Mouse (Mus musculus): ENCODE data around the gene Hhat. TPM values are rescaled to one million over a fixed set of nuclear protein-coding genes. Genes with fewer than 3 reads are reported as not detected.

The Hhat gene
- polyA plus RNA-seq, 1 experiment from 2014 or later = 8.0 TPM

DNA sequence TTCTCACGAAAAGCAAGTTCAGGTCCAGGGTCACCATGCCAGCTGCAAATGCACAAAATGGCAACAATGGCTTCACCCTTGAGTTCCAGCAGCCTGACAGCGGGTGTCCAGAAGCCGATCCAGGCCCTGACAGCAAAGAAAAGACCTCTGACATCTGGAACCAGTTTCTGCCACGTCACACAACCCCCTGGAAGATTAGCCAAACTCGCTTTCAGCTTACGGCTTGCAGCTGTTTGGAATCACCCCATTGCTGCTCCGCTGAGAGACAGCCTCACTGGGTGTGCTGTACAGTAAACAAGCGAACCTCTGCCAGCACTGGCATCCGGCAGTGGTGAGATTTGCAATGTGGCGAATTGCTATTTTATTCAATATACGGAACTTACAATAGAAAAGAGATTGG lies 18.8 kb upstream of the Hhat start:
- WGBS = 74% methylated on average over 11 of the region's 11 CpGs
- no peak overlapping the region for H3K4me3 ChIP-seq (ENCODE audit: low read depth, low read length)
- no peaks in the 10 kb centered on the region for H3K9me3 ChIP-seq (ENCODE audit: control insufficient read depth, low read length)
- no peaks in the 10 kb centered on the region; the same call in 1 of the 2 replicates for H3K27me3 ChIP-seq (ENCODE audit: control insufficient read depth, insufficient read depth, low read length)
- no peak overlapping the region for H3K9ac ChIP-seq (ENCODE audit: low read depth, low read length)
- H3K36me3 ChIP-seq (ENCODE audit: control insufficient read depth, insufficient read depth, low read length) = no peaks in the 10 kb centered on the region
- ATAC-seq (ENCODE audit: low FRiP score) (no peak), DNase-seq (ENCODE audit: low spot score) (no peak)
- no peaks in the 10 kb centered on the region for H3K4me1 ChIP-seq (replicated peaks; ENCODE audit: control insufficient read depth, insufficient read depth, low read length)
- H3K4me2 ChIP-seq (replicated peaks; ENCODE audit: low read depth, low read length) = no peak overlapping the region
- no peak overlapping the region for H3K27ac ChIP-seq (ENCODE audit: low read depth, low read length)

- Histone ChIP-seq H3K9ac (ENCODE audit: low read depth, low read length) (no peak overlapping the region), H3K9me3 (ENCODE audit: control insufficient read depth, low read length) (no peaks in the 10 kb centered on the region), H3K36me3 (ENCODE audit: control insufficient read depth, insufficient read depth, low read length) (no peaks in the 10 kb centered on the region), H3K27ac (ENCODE audit: low read depth, low read length) (0 out of 2 replicates have a peak overlapping the region, but pooled peaks have one; percentile 42), H3K27me3 (ENCODE audit: control insufficient read depth, insufficient read depth, low read length) (no peaks in the 10 kb centered on the region; the same call in 1 of the 2 replicates), H3K4me3 (ENCODE audit: low read depth, low read length) (no peak overlapping the region), H3K4me1 (replicated peaks; ENCODE audit: control insufficient read depth, insufficient read depth, low read length) (no peaks in the 10 kb centered on the region), H3K4me2 (replicated peaks; ENCODE audit: low read depth, low read length) (no peak overlapping the region)
- DNase-seq (ENCODE audit: low spot score) (no peak), ATAC-seq (ENCODE audit: low FRiP score) (no peak)
- 81% methylated on average over 10 of the region's 10 CpGs for WGBS
These were observed 18.1 kb upstream of the Hhat start for GRCm38 (mm10) chr1:192789111-192789522.

DNA sequence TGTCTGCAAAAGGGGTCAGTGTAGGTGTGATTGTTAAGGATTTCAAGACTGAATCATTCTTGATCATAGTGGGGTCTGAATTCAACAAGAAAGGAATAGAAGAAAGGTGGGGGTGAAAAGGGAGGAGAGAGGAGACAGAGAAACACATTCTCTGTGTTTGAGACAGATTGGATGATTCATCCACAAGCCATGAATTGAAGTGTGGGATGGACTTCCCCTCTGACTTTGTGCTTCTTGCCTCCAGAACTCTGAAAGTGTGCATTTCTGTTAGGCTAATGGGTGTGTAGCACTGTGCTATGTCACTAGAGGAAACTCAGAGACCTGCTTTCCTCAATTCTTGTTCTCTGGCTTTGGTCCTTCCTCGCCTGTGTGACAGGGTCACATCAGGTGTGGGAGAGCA lies 15.2 kb upstream of the Hhat start:
- ATAC-seq (ENCODE audit: low FRiP score) (no peak), DNase-seq (ENCODE audit: low spot score) (no peak)
- Histone ChIP-seq H3K4me2 (replicated peaks; ENCODE audit: low read depth, low read length) (no peak overlapping the region), H3K4me3 (ENCODE audit: low read depth, low read length) (no peak overlapping the region), H3K9me3 (ENCODE audit: control insufficient read depth, low read length) (no peaks in the 10 kb centered on the region), H3K27ac (ENCODE audit: low read depth, low read length) (no peak overlapping the region), H3K36me3 (ENCODE audit: control insufficient read depth, insufficient read depth, low read length) (no peaks in the 10 kb centered on the region), H3K4me1 (replicated peaks; ENCODE audit: control insufficient read depth, insufficient read depth, low read length) (no peaks in the 10 kb centered on the region), H3K9ac (ENCODE audit: low read depth, low read length) (no peak overlapping the region), H3K27me3 (ENCODE audit: control insufficient read depth, insufficient read depth, low read length) (no peaks in the 10 kb centered on the region; the same call in 1 of the 2 replicates)
- WGBS = 76% methylated on average over 1 of the region's 1 CpGs

DNA sequence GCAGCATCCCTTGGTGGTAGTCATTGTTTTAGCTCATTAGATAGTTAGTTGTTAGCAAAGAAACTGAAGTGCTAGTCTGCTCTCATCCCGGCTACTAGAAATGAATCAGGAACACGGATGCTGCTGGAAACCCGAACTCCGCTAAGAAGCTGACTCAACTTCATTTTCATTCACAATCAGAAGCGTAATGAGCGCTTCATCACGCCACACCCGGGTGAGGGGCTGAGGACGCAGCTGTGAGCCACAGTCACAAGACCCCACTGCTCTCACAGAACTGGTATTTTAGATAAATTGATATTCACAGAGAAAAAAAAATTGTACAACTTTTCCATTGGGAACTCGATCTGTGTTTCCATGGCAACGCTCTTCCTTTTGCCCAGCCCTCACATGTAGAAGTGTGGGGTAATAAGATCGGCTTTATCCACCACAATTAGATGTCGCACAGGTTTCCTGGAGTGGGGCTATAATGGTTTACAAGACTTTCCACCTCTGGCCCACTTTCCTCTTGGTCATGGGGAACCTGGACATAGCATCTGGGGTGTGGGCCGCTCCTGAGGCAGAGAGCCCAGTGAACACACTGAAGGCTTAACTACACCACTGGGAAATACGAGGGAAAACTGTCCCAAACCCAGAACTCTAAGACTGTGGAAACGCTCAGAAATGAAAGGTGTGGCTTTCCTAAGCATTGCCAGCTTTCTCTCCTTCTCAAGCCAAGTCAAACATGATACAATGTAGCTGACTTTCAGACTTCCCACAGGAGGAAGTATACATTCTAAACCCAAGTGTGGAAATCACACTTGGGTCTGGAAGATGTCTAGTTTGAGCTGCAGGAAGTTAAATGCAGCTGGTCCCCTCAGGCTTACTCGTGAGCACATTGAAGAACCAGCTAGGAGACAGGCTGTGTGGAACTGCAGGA lies 14.3 kb upstream of the Hhat start:
- Histone ChIP-seq H3K4me3 (ENCODE audit: low read depth, low read length) (no peak overlapping the region), H3K9me3 (ENCODE audit: control insufficient read depth, low read length) (no peaks in the 10 kb centered on the region), H3K4me1 (replicated peaks; ENCODE audit: control insufficient read depth, insufficient read depth, low read length) (no peaks in the 10 kb centered on the region), H3K36me3 (ENCODE audit: control insufficient read depth, insufficient read depth, low read length) (no peaks in the 10 kb centered on the region), H3K4me2 (replicated peaks; ENCODE audit: low read depth, low read length) (no peak overlapping the region), H3K27me3 (ENCODE audit: control insufficient read depth, insufficient read depth, low read length) (no peaks in the 10 kb centered on the region; the same call in 1 of the 2 replicates), H3K9ac (ENCODE audit: low read depth, low read length) (no peak overlapping the region), H3K27ac (ENCODE audit: low read depth, low read length) (no peak overlapping the region)
- 72% methylated on average over 17 of the region's 17 CpGs for WGBS
- DNase-seq (ENCODE audit: low spot score) (no peak), ATAC-seq (ENCODE audit: low FRiP score) (no peak)

GRCm38 (mm10) chr1:192784374-192784773 lies 13.4 kb upstream of the Hhat start:
- DNase-seq (ENCODE audit: low spot score) (peak; percentile 65), ATAC-seq (ENCODE audit: low FRiP score) (peak; percentile 63)
- Histone ChIP-seq H3K9ac (ENCODE audit: low read depth, low read length) (no peak overlapping the region), H3K27ac (ENCODE audit: low read depth, low read length) (no peak overlapping the region), H3K4me2 (replicated peaks; ENCODE audit: low read depth, low read length) (no peak overlapping the region), H3K27me3 (ENCODE audit: control insufficient read depth, insufficient read depth, low read length) (no peaks in the 10 kb centered on the region), H3K36me3 (ENCODE audit: control insufficient read depth, insufficient read depth, low read length) (no peaks in the 10 kb centered on the region), H3K4me3 (ENCODE audit: low read depth, low read length) (no peak overlapping the region), H3K9me3 (ENCODE audit: control insufficient read depth, low read length) (no peaks in the 10 kb centered on the region), H3K4me1 (replicated peaks; ENCODE audit: control insufficient read depth, insufficient read depth, low read length) (no peaks in the 10 kb centered on the region)
- WGBS = 28% methylated on average over 4 of the region's 4 CpGs

GRCm38 (mm10) chr1:192781256-192781655 lies 10.2 kb upstream of the Hhat start:
- no peak overlapping the region for H3K4me2 ChIP-seq (replicated peaks; ENCODE audit: low read depth, low read length)
- no peaks in the 10 kb centered on the region for H3K9me3 ChIP-seq (ENCODE audit: control insufficient read depth, low read length)
- no peak overlapping the region for H3K9ac ChIP-seq (ENCODE audit: low read depth, low read length)
- no peaks in the 10 kb centered on the region for H3K36me3 ChIP-seq (ENCODE audit: control insufficient read depth, insufficient read depth, low read length)
- no peak for DNase-seq (ENCODE audit: low spot score)
- no peaks in the 10 kb centered on the region for H3K27me3 ChIP-seq (ENCODE audit: control insufficient read depth, insufficient read depth, low read length)
- no peak overlapping the region for H3K27ac ChIP-seq (ENCODE audit: low read depth, low read length)
- H3K4me3 ChIP-seq (ENCODE audit: low read depth, low read length) = no peak overlapping the region
- no peaks in the 10 kb centered on the region for H3K4me1 ChIP-seq (replicated peaks; ENCODE audit: control insufficient read depth, insufficient read depth, low read length)
- no peak for ATAC-seq (ENCODE audit: low FRiP score)

DNA sequence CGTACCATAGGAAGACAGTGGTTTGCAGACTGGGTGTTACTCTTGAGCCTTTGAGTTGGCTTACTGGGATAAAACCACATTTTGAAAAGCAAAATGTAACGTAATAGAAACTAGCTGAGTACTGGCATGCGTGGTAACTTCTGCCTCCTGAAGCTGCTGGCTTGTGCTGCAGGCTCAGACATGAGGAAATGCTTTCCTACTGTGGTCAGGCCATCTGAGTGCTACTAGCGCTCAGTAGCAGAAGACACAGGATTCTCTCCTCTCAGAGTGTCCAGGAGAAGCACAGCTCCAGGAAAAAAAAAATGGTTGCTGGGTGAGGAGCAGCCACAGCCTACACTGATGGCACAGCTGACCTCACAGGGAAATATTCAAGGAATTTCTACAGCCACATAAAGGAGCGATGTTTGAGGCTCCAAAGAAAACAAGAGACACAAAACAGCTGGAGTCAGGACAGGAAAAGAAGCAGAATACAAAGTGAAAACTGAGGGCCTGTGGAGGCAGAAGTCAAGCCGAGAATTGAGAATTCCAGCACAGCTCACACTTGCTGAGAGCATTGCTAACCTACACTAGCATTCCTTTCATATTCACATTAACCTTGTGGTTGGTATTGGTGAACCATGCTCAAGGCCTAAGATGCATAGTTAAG lies 8.0 kb upstream of the Hhat start:
- no peaks in the 10 kb centered on the region for H3K9me3 ChIP-seq (ENCODE audit: control insufficient read depth, low read length)
- no peaks in the 10 kb centered on the region for H3K4me1 ChIP-seq (replicated peaks; ENCODE audit: control insufficient read depth, insufficient read depth, low read length)
- H3K9ac ChIP-seq (ENCODE audit: low read depth, low read length) = no peak overlapping the region
- ATAC-seq (ENCODE audit: low FRiP score) (no peak), DNase-seq (ENCODE audit: low spot score) (no peak)
- WGBS = 45% methylated on average over 6 of the region's 6 CpGs
- no peak overlapping the region for H3K4me2 ChIP-seq (replicated peaks; ENCODE audit: low read depth, low read length)
- H3K27me3 ChIP-seq (ENCODE audit: control insufficient read depth, insufficient read depth, low read length) = no peaks in the 10 kb centered on the region
- H3K4me3 ChIP-seq (ENCODE audit: low read depth, low read length) = no peak overlapping the region
- H3K36me3 ChIP-seq (ENCODE audit: control insufficient read depth, insufficient read depth, low read length) = no peaks in the 10 kb centered on the region
- no peak overlapping the region for H3K27ac ChIP-seq (ENCODE audit: low read depth, low read length)

DNA sequence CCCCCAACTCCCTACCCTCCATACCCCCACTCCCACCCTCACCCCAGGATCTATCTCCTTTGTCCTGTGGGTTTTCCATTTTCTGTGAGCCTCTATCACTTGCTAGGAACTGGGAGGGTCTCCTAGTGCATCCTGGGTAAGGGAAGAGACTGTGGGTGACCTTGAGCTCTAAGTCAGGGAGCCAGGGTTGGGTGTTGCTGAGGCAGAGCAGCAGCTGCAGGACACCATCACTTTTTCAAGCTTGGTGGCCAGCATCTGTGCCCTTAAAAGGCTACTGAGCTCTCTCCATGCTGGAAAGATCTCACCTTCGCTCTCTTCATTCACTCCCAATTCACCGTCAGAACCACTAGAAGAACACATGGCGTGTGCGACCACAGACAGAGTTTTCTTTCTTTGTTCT lies 7.2 kb upstream of the Hhat start:
- 94% methylated on average over 4 of the region's 4 CpGs for WGBS

More for the DNA sequence above, 7.2 kb upstream of the Hhat start:
- H3K9me3 ChIP-seq (ENCODE audit: control insufficient read depth, low read length) = no peaks in the 10 kb centered on the region
- no peaks in the 10 kb centered on the region for H3K27me3 ChIP-seq (ENCODE audit: control insufficient read depth, insufficient read depth, low read length)
- no peaks in the 10 kb centered on the region for H3K36me3 ChIP-seq (ENCODE audit: control insufficient read depth, insufficient read depth, low read length)
- DNase-seq (ENCODE audit: low spot score) (no peak), ATAC-seq (ENCODE audit: low FRiP score) (no peak)
- H3K9ac ChIP-seq (ENCODE audit: low read depth, low read length) = no peak overlapping the region
- H3K4me3 ChIP-seq (ENCODE audit: low read depth, low read length) = no peak overlapping the region
- H3K4me2 ChIP-seq (replicated peaks; ENCODE audit: low read depth, low read length) = no peak overlapping the region
- no peaks in the 10 kb centered on the region for H3K4me1 ChIP-seq (replicated peaks; ENCODE audit: control insufficient read depth, insufficient read depth, low read length)
- no peak overlapping the region for H3K27ac ChIP-seq (ENCODE audit: low read depth, low read length)

Data from hindbrain, embryonic 11.5 days (tissue).